Mouse (Mus musculus) MEL (cell line): ENCODE measurements at regions not wholly inside any gene's neighbourhood (a gene's known extent, or its start where the extent isn't known, plus 50 kb on each side); places are given as distances from the start of the nearest gene placed in this dataset.

Source experiments
- CTCF ChIP-seq, 3 experiments: IDR thresholded peaks in 2 of 3; conservative IDR thresholded peaks in 1 of 3; 2 replicates each; pipeline ENCODE4 v1.5.1; 2011 to 2012; ENCODE audit warnings: low read length in 3 of 3, low read depth in 2 of 3, mild to moderate bottlenecking in 2 of 3, improper control_type of control experiment in 1 of 3, inconsistent platforms in 1 of 3, mixed read lengths in 1 of 3, moderate library complexity in 1 of 3; ENCODE audit not compliant: control insufficient read depth in 1 of 3, insufficient read depth in 1 of 3, poor library complexity in 1 of 3, severe bottlenecking in 1 of 3
- E2F4 ChIP-seq: IDR thresholded peaks from 2 replicates; pipeline ENCODE4 v1.6.1; 2011; ENCODE audit warnings: low read depth, low read length, improper control_type of control experiment, borderline replicate concordance
- EP300 ChIP-seq, 2 experiments: IDR thresholded peaks; 2 replicates each; pipeline ENCODE4 v1.6.1; 2011; ENCODE audit warnings: improper control_type of control experiment in 2 of 2, low read length in 2 of 2, low read depth in 1 of 2, mild to moderate bottlenecking in 1 of 2
- HCFC1 ChIP-seq: IDR thresholded peaks from 2 replicates; pipeline ENCODE4 v1.6.1; 2012; ENCODE audit warnings: low read depth, mild to moderate bottlenecking, inconsistent platforms, low read length, improper control_type of control experiment, moderate library complexity
- KAT2A ChIP-seq: conservative IDR thresholded peaks from 2 replicates; pipeline ENCODE4 v1.6.1; 2012; ENCODE audit warnings: low read depth, low read length, improper control_type of control experiment, inconsistent platforms
- MAFK ChIP-seq: IDR thresholded peaks from 2 replicates; pipeline ENCODE4 v1.6.1; 2011; ENCODE audit warnings: low read depth, mild to moderate bottlenecking, low read length, improper control_type of control experiment, borderline replicate concordance
- POLR2A ChIP-seq, 2 experiments: IDR thresholded peaks; 2 replicates each; pipeline ENCODE4 v1.6.1; 2011 to 2012; ENCODE audit warnings: low read length in 2 of 2, mild to moderate bottlenecking in 2 of 2, control low read depth in 1 of 2, improper control_type of control experiment in 1 of 2, low read depth in 1 of 2, moderate library complexity in 1 of 2; ENCODE audit not compliant: control insufficient read depth in 1 of 2, insufficient read depth in 1 of 2, poor library complexity in 1 of 2
- TAL1 ChIP-seq: IDR thresholded peaks from 2 replicates; pipeline ENCODE4 v1.6.1; 2012; ENCODE audit warnings: mild to moderate bottlenecking, inconsistent platforms, low read length, moderate library complexity, mixed read lengths
- TCF12 ChIP-seq: IDR thresholded peaks from 2 replicates; pipeline ENCODE4 v1.6.1; 2014; ENCODE audit warnings: low read depth, mild to moderate bottlenecking, inconsistent platforms, low read length, improper control_type of control experiment, moderate library complexity
- ZNF384 ChIP-seq: IDR thresholded peaks from 2 replicates; pipeline ENCODE4 v1.6.1; 2012; ENCODE audit warnings: low read depth, mild to moderate bottlenecking, inconsistent platforms, low read length, improper control_type of control experiment

- no peak for TF ChIP-seq MAFK
- TF ChIP-seq CTCF (IDR thresholded peaks at IDR 0.05 in 2 of 3, conservative IDR thresholded peaks at IDR 0.05 in 1 of 3; ENCODE audit: control insufficient read depth in 1 of 3, insufficient read depth in 1 of 3, low read depth in 2 of 3, low read length in 3 of 3, poor library complexity in 1 of 3, severe bottlenecking in 1 of 3), result no peak
- no peak for TF ChIP-seq ZNF384
- no peak for TF ChIP-seq KAT2A
- TF ChIP-seq EP300 (IDR thresholded peaks at IDR 0.05; ENCODE audit: low read depth in 1 of 2, low read length in 2 of 2), result no peak
- TF ChIP-seq POLR2A (IDR thresholded peaks at IDR 0.05; ENCODE audit: control insufficient read depth in 1 of 2, insufficient read depth in 1 of 2, low read depth in 1 of 2, low read length in 2 of 2, poor library complexity in 1 of 2), result no peak
- TF ChIP-seq TCF12, result no peak
- no peak for TF ChIP-seq TAL1
- no peak for TF ChIP-seq E2F4
- TF ChIP-seq HCFC1, result no peak
These were observed 295.2 kb upstream of the Nrg3 start for GRCm38 (mm10) chr14:39768101-39768500.
